Mouse (Mus musculus) neural tube, embryonic 14.5 days (tissue): ENCODE data around the gene Manea. TPM values are rescaled to one million over a fixed set of nuclear protein-coding genes. Genes with fewer than 3 reads are reported as not detected.

Experiments
- ATAC-seq: fragments of 200-750 bp; cut with Nextera tagmentation; 2 replicates; pipeline ENCODE4 v1.8.0; 2017; ENCODE audit warnings: low read depth, mild to moderate bottlenecking, moderate TSS enrichment, moderate library complexity
- H3K27ac ChIP-seq: fragments of 300-500 bp; sonication (generic); 2 replicates; pipeline ENCODE4 v1.5.1; 2014; ENCODE audit warnings: low read depth, mild to moderate bottlenecking, control low read depth, low read length, moderate library complexity, mixed read lengths
- H3K27me3 ChIP-seq: fragments of 300-500 bp; sonication (generic); 2 replicates; pipeline ENCODE4 v1.6.1; 2014; ENCODE audit warnings: low read length; ENCODE audit not compliant: control insufficient read depth, insufficient read depth
- H3K36me3 ChIP-seq: fragments of 300-500 bp; sonication (generic); 2 replicates; pipeline ENCODE4 v1.6.1; 2014; ENCODE audit warnings: low read length, mixed read lengths; ENCODE audit not compliant: control insufficient read depth, insufficient read depth
- H3K4me1 ChIP-seq: fragments of 300-500 bp; sonication (generic); 2 replicates; pipeline ENCODE4 v1.6.1; 2014; ENCODE audit warnings: low read length; ENCODE audit not compliant: control insufficient read depth, insufficient read depth
- H3K4me2 ChIP-seq: fragments of 300-500 bp; sonication (generic); 2 replicates; pipeline ENCODE4 v1.6.1; 2014; ENCODE audit warnings: mild to moderate bottlenecking, low read depth, low read length, control low read depth
- H3K4me3 ChIP-seq: fragments of 300-500 bp; sonication (generic); 2 replicates; pipeline ENCODE4 v1.5.1; 2014; ENCODE audit warnings: low read depth, low read length, control low read depth, mixed read lengths
- H3K9ac ChIP-seq: fragments of 300-500 bp; sonication (generic); replicated peaks from 2 replicates; pipeline ENCODE4 v1.6.1; 2014; ENCODE audit warnings: low read depth, mild to moderate bottlenecking, control low read depth, low read length, mixed read lengths
- H3K9me3 ChIP-seq: fragments of 300-500 bp; sonication (generic); 2 replicates; pipeline ENCODE4 v1.6.1; 2016; ENCODE audit warnings: low read length; ENCODE audit not compliant: control insufficient read depth
- WGBS: fragments of 180-500 bp; shearing (Covaris S2); extraction: QIAGEN DNeasy Blood & Tissue Kit; methylation state at CpG from one replicate; pipeline ENCODE4 v1.1.7; 2014; 5-methylcytosine and 5-hydroxymethylcytosine counted together
- polyA plus RNA-seq: library from polyadenylated mRNA; unstranded; fragments of >200 nt; fragmentation: Nextera tagmentation; extraction: Ambion mirVana; gene quantifications from 2 replicates; pipeline ENCODE4 v1.2.1, GENCODE M21; 2014

Gene Manea
- 24.1 and 24.4 TPM in 2 replicates for polyA plus RNA-seq

DNA sequence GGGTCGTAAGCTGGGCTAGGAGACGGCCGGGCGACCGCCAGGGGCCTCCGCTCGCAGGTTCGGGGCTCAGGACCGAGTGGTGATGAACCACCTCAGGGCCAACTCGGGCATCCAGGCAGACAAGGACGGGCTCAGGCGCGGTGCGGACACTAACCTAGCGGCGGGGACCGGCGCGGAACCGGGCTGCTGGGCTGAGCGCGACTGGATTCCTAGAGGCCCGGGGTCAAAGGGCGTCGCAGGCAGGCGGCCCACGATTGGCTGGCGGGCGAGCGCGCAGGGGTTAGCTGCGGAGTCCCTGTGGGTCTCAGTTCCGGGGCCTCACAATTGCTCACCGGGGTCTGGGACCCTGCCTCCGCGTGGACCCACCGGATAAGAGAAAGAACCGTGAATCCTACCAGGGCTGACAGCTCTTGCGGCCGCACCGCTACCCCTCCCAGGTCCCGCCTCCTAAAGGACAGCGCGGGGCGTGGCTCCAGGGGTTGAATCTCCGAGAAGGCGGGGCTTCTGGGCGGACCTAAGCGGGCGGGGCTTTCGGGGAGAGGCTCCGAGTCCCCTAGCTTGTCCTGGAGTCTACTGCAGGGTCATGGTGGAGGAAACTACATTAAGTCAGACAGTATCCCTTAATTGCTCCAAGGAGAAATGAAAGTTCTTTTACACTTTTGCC is at the start of gene Manea:
Gene Manea, minus strand, starts transcription at position 449 of the 664 bp plus-strand sequence.
- no peaks in the 10 kb centered on the region for H3K9me3 ChIP-seq
- no peaks in the 10 kb centered on the region for H3K4me1 ChIP-seq
- peak within 1 kb of the TSS; percentile 86 for H3K9ac ChIP-seq
- H3K36me3 ChIP-seq = no peaks in the 10 kb centered on the region
- H3K27ac ChIP-seq = peak within 1 kb of the TSS; percentile 85
- ATAC-seq = peak; percentile 98
- H3K4me2 ChIP-seq = peak within 1 kb of the TSS; percentile 74
- no peaks in the 10 kb centered on the region for H3K27me3 ChIP-seq
- peak within 1 kb of the TSS; percentile 88 for H3K4me3 ChIP-seq
- WGBS = under 1% methylated on average over 52 of the region's 52 CpGs

DNA sequence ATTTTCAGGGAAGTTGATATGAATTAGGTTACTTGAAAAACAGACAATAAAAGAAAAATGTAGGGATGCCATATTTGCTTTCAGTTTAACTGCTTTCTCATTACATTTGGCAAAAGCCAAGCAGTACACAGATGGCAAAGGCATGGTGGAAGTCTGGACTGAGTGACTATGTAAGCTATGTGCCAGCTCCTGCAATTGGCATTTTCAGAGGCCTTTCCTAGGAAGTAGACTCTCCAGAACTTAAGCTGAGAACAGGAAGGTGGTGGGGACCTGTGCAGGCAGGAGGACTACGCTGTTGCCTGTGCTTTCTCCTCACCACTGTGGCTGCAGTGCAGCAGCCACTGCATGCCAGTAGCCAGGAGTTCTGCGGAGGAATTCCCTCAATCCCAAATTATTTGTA is 7.9 kb upstream of the Manea start:
- ATAC-seq = no peak
- 96% methylated on average over 2 of the region's 2 CpGs for WGBS

DNA sequence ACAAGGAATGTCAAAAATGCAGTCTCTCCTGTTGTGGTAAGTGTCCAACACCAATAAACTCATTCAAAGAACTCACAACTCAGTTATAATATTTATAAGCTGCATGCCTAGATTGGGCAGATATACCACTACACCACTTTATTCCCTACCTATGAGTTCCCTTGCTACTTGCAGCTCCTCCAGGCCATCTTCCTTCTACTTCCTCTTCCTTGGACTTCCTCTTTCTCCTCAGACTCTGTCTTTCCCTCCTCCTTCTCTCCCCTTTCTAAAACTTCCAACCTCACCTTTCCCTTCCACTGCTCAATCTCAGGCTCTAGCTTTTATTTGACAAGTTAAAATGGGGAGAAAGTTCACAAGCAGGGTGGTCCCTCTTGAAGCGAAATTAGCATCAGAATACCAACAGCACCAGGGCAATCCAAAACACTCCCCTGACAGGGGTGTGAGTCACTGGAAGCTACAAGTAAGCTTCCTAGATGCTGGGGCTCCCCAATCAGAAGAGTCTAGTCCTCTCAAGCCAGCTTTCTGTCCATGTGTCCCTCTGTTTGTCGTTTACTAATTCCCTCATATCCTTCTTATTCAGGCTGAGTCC is 7.0 kb upstream of the Manea start:
- Histone ChIP-seq H3K4me2 (no peak overlapping the region), H3K27me3 (no peaks in the 10 kb centered on the region), H3K4me1 (no peaks in the 10 kb centered on the region), H3K27ac (no peak overlapping the region), H3K4me3 (no peak overlapping the region), H3K9me3 (no peaks in the 10 kb centered on the region), H3K36me3 (no peaks in the 10 kb centered on the region), H3K9ac (no peak overlapping the region)
- ATAC-seq = no peak
- WGBS = 25% methylated on average over 2 of the region's 2 CpGs

More for the DNA sequence above, 7.9 kb upstream of the Manea start:
- Histone ChIP-seq H3K27me3 (no peaks in the 10 kb centered on the region), H3K4me2 (no peak overlapping the region), H3K9ac (no peak overlapping the region), H3K4me1 (no peaks in the 10 kb centered on the region), H3K4me3 (no peak overlapping the region), H3K36me3 (no peaks in the 10 kb centered on the region), H3K27ac (no peak overlapping the region), H3K9me3 (no peaks in the 10 kb centered on the region)

DNA sequence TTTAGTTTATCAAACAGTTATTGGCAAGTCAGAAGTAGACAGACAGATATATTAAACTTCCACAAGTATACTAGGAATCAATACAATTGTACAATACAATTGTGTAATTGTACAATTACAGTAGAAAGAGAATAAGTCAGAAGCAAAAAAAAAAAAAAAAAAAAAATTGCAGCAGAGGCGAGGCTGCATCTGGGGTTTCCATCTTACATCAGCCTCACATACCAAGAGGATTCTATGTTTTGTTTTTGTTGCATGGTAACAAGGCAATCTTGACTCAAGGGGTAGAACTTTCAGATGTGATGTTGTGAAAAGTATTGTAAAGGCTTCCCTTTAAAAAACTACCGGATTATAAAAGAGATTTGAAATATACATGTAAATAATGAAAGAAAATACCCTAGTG is 548 bp upstream of the Manea start:
- WGBS = 55% methylated on average over 2 of the region's 2 CpGs
- Histone ChIP-seq H3K4me2 (no peak overlapping the region), H3K9ac (no peak overlapping the region), H3K9me3 (no peaks in the 10 kb centered on the region), H3K27ac (no peak overlapping the region), H3K4me3 (no peak overlapping the region), H3K27me3 (no peaks in the 10 kb centered on the region), H3K4me1 (no peaks in the 10 kb centered on the region), H3K36me3 (no peaks in the 10 kb centered on the region)
- no peak for ATAC-seq

DNA sequence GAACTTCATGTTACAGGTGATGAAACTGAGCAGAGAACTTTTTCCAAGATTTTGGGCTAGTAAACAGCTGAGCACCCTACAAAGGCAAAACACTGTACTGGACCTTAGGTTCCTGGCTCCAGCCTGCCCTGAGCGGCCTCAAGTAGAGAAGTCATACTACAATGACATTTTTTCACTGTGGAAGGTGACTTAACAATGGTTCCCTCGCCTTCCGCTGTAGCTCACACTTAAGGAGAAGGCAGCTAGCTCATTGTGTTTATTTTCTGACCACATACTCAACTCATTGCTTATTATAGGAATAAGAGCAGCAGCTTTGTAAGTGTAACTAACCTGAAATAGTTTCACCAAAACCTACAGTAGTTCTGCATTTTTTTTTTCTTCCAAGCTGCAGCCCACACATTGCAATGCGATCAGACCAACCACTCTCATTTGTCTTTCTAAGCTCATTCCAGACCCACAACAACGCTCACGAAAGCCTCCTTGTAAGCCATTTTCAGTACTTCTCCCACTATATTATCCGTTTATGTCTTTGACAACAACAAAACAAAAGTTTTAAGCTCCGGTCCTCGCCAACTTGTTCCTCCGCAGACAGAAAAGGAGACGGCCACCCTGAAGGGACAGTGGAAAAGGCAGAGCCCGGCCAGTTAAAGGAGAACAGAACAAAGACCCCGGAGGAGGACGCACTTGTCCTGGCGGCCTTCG is 799 bp downstream of the Manea start:
- H3K4me3 ChIP-seq = peak overlapping the region; percentile 88
- peak overlapping the region; percentile 85 for H3K27ac ChIP-seq
- H3K4me1 ChIP-seq = no peaks in the 10 kb centered on the region
- H3K9me3 ChIP-seq = no peaks in the 10 kb centered on the region
- peak; percentile 22 for ATAC-seq
- H3K9ac ChIP-seq = peak overlapping the region; percentile 86
- peak overlapping the region; percentile 74 for H3K4me2 ChIP-seq
- 2% methylated on average over 16 of the region's 16 CpGs for WGBS
- no peaks in the 10 kb centered on the region for H3K36me3 ChIP-seq
- no peaks in the 10 kb centered on the region for H3K27me3 ChIP-seq

DNA sequence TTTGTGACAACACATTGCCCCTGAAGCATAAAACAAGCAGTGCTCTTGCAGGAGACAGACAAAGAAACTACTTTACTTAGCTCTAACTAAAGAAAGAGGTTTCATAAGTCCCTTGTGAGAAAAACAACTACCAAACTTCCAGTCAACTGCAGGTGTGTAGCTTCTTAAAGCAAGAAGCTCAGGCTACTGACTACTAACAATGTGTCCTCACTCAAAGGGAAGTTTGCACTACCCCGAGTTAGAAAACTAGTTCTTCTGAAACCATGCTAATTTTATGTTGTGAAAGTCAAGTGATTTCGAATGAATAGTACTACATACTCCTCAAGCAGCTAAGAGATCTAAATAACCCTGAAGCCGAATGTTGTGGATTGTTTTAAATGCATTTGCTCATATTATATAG is 1.6 kb downstream of the Manea start:
- ATAC-seq = no peak
- H3K4me3 ChIP-seq = peak overlapping the region; percentile 88; the same call in 1 of the 2 replicates
- H3K4me2 ChIP-seq = peak overlapping the region; percentile 74
- H3K27me3 ChIP-seq = no peaks in the 10 kb centered on the region
- no peaks in the 10 kb centered on the region for H3K9me3 ChIP-seq
- H3K36me3 ChIP-seq = no peaks in the 10 kb centered on the region
- H3K9ac ChIP-seq = no peak overlapping the region
- no peaks in the 10 kb centered on the region for H3K4me1 ChIP-seq
- 62% methylated on average over 3 of the region's 3 CpGs for WGBS
- no peak overlapping the region for H3K27ac ChIP-seq

DNA sequence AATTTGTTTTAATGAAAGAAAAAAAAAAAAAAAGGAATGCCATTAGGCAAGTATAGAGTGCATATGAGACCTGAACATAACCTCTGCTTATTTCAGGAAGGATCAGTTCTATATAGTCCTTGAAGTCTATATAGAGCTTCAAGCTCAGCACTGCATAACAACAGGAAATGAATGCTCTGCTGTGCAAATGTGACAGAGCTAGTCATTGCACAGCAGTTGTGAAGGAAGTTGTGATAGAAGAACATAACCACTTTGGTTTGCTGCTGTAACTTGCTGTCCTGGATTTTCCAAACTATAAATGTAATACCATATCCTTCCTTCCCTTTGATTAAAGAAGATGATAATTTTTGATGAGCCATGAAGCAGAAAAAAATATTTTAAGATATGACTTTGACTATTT is 4.3 kb downstream of the Manea start:
- H3K27ac ChIP-seq = no peak overlapping the region
- no peak for ATAC-seq
- no peak overlapping the region for H3K9ac ChIP-seq
- no peak overlapping the region for H3K4me2 ChIP-seq
- H3K9me3 ChIP-seq = no peaks in the 10 kb centered on the region
- no peak overlapping the region for H3K4me3 ChIP-seq
- no peaks in the 10 kb centered on the region for H3K27me3 ChIP-seq
- no peaks in the 10 kb centered on the region for H3K36me3 ChIP-seq
- 0 out of 2 replicates have a peak, but pooled peaks cover 7% of the 10 kb centered on the region for H3K4me1 ChIP-seq

DNA sequence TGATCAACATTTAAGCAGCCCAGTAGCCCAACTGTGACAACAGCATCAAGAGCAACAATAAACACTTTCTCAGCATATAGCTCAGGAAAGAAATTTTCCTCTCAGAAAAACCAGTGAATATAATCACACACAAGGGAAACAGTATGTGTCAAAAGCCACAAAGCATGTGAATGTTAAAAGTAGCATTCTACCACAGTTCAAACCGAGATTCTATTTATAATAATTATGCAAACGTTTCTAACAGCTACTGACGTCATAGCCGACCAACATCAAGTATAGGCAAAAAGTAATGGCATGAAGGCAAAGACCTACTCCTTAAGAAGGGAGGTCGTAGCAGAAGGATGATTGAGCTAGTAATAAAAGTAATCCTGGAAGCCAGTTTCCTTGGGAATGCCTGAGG is 8.1 kb downstream of the Manea start:
- WGBS = 74% methylated on average over 5 of the region's 5 CpGs
- no peak for ATAC-seq
- no peaks in the 10 kb centered on the region for H3K27me3 ChIP-seq

DNA sequence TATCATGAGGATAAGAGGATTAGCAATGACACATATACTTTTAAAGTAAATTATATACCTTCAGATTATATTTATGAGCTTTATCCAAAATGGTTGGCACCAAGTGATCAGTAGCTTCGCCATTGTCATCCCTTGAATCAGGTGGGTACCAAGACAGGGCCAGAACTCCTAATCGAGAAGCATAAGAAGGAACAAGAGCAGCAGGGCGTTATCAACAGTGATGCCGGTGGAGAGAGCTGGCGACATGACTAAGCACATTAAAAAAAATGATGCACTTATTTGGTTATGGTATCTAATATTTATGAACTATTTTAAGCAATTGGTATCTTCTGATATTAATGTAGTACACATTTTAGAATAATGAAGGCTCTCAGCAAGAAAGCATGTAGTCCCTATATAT is 10.1 kb downstream of the Manea start:
- Histone ChIP-seq H3K36me3 (no peaks in the 10 kb centered on the region), H3K4me3 (no peak overlapping the region), H3K27me3 (no peaks in the 10 kb centered on the region), H3K9me3 (no peaks in the 10 kb centered on the region), H3K27ac (no peak overlapping the region), H3K4me2 (no peak overlapping the region), H3K4me1 (0 out of 2 replicates have a peak, but pooled peaks cover 7% of the 10 kb centered on the region), H3K9ac (no peak overlapping the region)
- WGBS = 95% methylated on average over 5 of the region's 5 CpGs
- no peak for ATAC-seq

More for the DNA sequence above, 8.1 kb downstream of the Manea start:
- no peaks in the 10 kb centered on the region for H3K9me3 ChIP-seq
- no peak overlapping the region for H3K4me2 ChIP-seq
- H3K4me3 ChIP-seq = no peak overlapping the region
- no peak overlapping the region for H3K9ac ChIP-seq
- no peaks in the 10 kb centered on the region for H3K36me3 ChIP-seq
- 0 out of 2 replicates have a peak, but pooled peaks cover 7% of the 10 kb centered on the region for H3K4me1 ChIP-seq
- H3K27ac ChIP-seq = no peak overlapping the region
